Mouse (Mus musculus) brown adipose tissue, adult 24 weeks (tissue): ENCODE measurements around the gene Bcs1l. TPM values are rescaled to one million over a fixed set of nuclear protein-coding genes. Genes with fewer than 3 reads are reported as not detected.

ENCODE experiments used
- H3K27ac ChIP-seq: fragments of 200-500 bp; replicated peaks from 2 replicates; pipeline ENCODE4 v1.5.1; 2012; ENCODE audit warnings: low read depth, mild to moderate bottlenecking, low read length
- H3K4me1 ChIP-seq: fragments of 200-500 bp; 2 replicates; pipeline ENCODE4 v1.6.1; 2012; ENCODE audit warnings: low read length, mixed read lengths; ENCODE audit not compliant: control insufficient read depth, insufficient read depth, insufficient read length
- H3K4me3 ChIP-seq: fragments of 200-500 bp; 2 replicates; pipeline ENCODE4 v1.5.1; 2012; ENCODE audit warnings: low read depth, mild to moderate bottlenecking, low read length, moderate library complexity; ENCODE audit not compliant: insufficient read depth
- polyA plus RNA-seq: library from polyadenylated mRNA; stranded (reverse); fragments of >200 nt; gene quantifications from 2 replicates; pipeline ENCODE4 v1.2.4, GENCODE M21; 2012; ENCODE audit not compliant: missing spikeins, insufficient read depth, insufficient read length

Gene Bcs1l
- polyA plus RNA-seq: 31.4 and 36.9 TPM in 2 replicates

GRCm38 (mm10) chr1:74587773-74588445 is at the start of gene Bcs1l, which contains the start of gene Zfp142:
Gene Bcs1l (plus strand): TSS chr1:74588289.
Gene Zfp142 (minus strand): TSS chr1:74588246.
- Histone ChIP-seq H3K27ac (peak within 1 kb of the TSS; percentile 52), H3K4me1 (peaks cover 4% of the 10 kb centered on the region; the same call in 1 of the 2 replicates), H3K4me3 (peak within 1 kb of the TSS; percentile 84)

- no peak overlapping the region for H3K4me3 ChIP-seq
- H3K4me1 ChIP-seq: no peaks in the 10 kb centered on the region
- no peak overlapping the region for H3K27ac ChIP-seq
Observed at GRCm38 (mm10) chr1:74538650-74539049, 49.4 kb upstream of the Bcs1l start.

- Histone ChIP-seq H3K4me1 (no peaks in the 10 kb centered on the region), H3K27ac (no peak within 1 kb of the TSS), H3K4me3 (no peak within 1 kb of the TSS)
Observed at GRCm38 (mm10) chr1:74542451-74542961, 45.6 kb upstream of the Bcs1l start, which contains the start of gene Plcd4. Gene Plcd4 (plus strand): TSS chr1:74542888.

GRCm38 (mm10) chr1:74544184-74544583 is 43.9 kb upstream of the Bcs1l start, which contains the start of gene Usp37:
Gene Usp37 (minus strand): TSS chr1:74544284.
- H3K4me3 ChIP-seq: no peak within 1 kb of the TSS

GRCm38 (mm10) chr1:74559061-74559460 is 29.0 kb upstream of the Bcs1l start:
- Histone ChIP-seq H3K4me3 (no peak overlapping the region), H3K4me1 (no peaks in the 10 kb centered on the region), H3K27ac (no peak overlapping the region)

More at GRCm38 (mm10) chr1:74544184-74544583, 43.9 kb upstream of the Bcs1l start, which contains the start of gene Usp37:
- H3K4me1 ChIP-seq: no peaks in the 10 kb centered on the region
- no peak within 1 kb of the TSS for H3K27ac ChIP-seq

- Histone ChIP-seq H3K4me3 (no peak overlapping the region), H3K27ac (no peak overlapping the region), H3K4me1 (no peaks in the 10 kb centered on the region)
Observed at GRCm38 (mm10) chr1:74565834-74566233, 22.3 kb upstream of the Bcs1l start.

- Histone ChIP-seq H3K4me1 (no peaks in the 10 kb centered on the region), H3K4me3 (no peak overlapping the region), H3K27ac (no peak overlapping the region)
Observed at GRCm38 (mm10) chr1:74569739-74570719, 18.1 kb upstream of the Bcs1l start.

- H3K4me3 ChIP-seq: no peak overlapping the region
- peaks cover 2% of the 10 kb centered on the region; the same call in 1 of the 2 replicates for H3K4me1 ChIP-seq
- no peak overlapping the region for H3K27ac ChIP-seq
Observed at GRCm38 (mm10) chr1:74582621-74583020, 5.5 kb upstream of the Bcs1l start.

GRCm38 (mm10) chr1:74584616-74585398 is 3.3 kb upstream of the Bcs1l start:
- Histone ChIP-seq H3K27ac (no peak overlapping the region), H3K4me3 (no peak overlapping the region)

GRCm38 (mm10) chr1:74587233-74587772 is 786 bp upstream of the Bcs1l start:
- H3K27ac ChIP-seq: peak overlapping the region; percentile 52
- H3K4me3 ChIP-seq: peak overlapping the region; percentile 70
- H3K4me1 ChIP-seq: peaks cover 4% of the 10 kb centered on the region; the same call in 1 of the 2 replicates

More at GRCm38 (mm10) chr1:74584616-74585398, 3.3 kb upstream of the Bcs1l start:
- H3K4me1 ChIP-seq: peaks cover 4% of the 10 kb centered on the region; the same call in 1 of the 2 replicates

- Histone ChIP-seq H3K27ac (no peak overlapping the region), H3K4me1 (no peaks in the 10 kb centered on the region)
Observed at GRCm38 (mm10) chr1:74594434-74594833, 6.3 kb downstream of the Bcs1l start.

GRCm38 (mm10) chr1:74600501-74601266 is 12.6 kb downstream of the Bcs1l start:
- peak overlapping the region; percentile 86 for H3K27ac ChIP-seq
- 0 out of 2 replicates have a peak, but pooled peaks cover 2% of the 10 kb centered on the region for H3K4me1 ChIP-seq
- peak overlapping the region; percentile 95 for H3K4me3 ChIP-seq

More at GRCm38 (mm10) chr1:74594434-74594833, 6.3 kb downstream of the Bcs1l start:
- no peak overlapping the region for H3K4me3 ChIP-seq

- Histone ChIP-seq H3K4me1 (0 out of 2 replicates have a peak, but pooled peaks cover 2% of the 10 kb centered on the region), H3K27ac (peak within 1 kb of the TSS; percentile 86), H3K4me3 (peak within 1 kb of the TSS; percentile 95)
Observed at GRCm38 (mm10) chr1:74601267-74601962, 13.3 kb downstream of the Bcs1l start, which contains the start of the genes Rnf25 and Stk36. Gene Rnf25 (minus strand): TSS chr1:74601397. Gene Stk36 (plus strand): TSS chr1:74601445.
